ENCODE assay signal across 13 mouse cellular contexts in the genomic region with DNA sequence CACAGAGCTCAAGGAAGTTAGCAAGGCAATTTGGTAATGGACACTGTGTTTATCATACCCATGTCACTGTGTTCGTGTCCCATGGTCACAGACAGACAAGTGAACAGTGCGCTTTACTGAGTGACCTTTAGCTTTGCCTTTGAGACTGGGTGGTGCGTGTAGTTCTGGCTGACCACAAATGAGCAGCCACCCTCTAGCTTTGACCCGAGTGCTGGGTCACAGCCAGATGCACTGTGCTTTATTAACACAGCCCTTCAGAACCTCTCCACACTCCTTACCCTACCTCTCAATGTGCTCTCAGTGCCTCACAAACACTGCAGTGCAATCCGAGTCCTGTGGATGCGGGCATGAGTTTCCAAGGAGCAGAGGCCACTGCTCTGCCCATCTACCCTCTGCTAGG. TPM values are rescaled to one million over a fixed set of nuclear protein-coding genes. Genes with fewer than 3 reads are reported as not detected.
DNase-seq lines count a peak whose midpoint lies in the region; ATAC-seq lines count a peak whose summit lies in the region.
"Had no signal": no experiment of that assay in that cellular context is flagged by ENCODE, and none has a peak within 500 bp of the region (broad histone marks: within the 10 kb centered on the region; RNA-seq: fewer than 3 reads in every experiment).

No protein-coding gene starts in this region.

- H3K4me1 ChIP-seq in liver, embryonic 13.5 days (replicated peaks): peaks cover 55% of the 10 kb centered on the region
- peaks cover 18% of the 10 kb centered on the region for H3K4me1 ChIP-seq in liver, embryonic 11.5 days (replicated peaks; ENCODE audit: control insufficient read depth, insufficient read depth, low read length)
- H3K4me1 ChIP-seq in stomach, embryonic 16.5 days (ENCODE audit: control insufficient read depth, insufficient read depth, low read length): peaks cover 22% of the 10 kb centered on the region

- H3K4me3 ChIP-seq in liver, embryonic 13.5 days (replicated peaks): no peak overlapping the region
- no peak overlapping the region for H3K4me3 ChIP-seq in liver, embryonic 11.5 days (ENCODE audit: low read depth, low read length)
- no peak overlapping the region for H3K4me3 ChIP-seq in stomach, embryonic 16.5 days (replicated peaks; ENCODE audit: low read length)
- H3K4me3 ChIP-seq: embryonic facial prominence, embryonic 13.5 days had no signal

- H3K27ac ChIP-seq in liver, embryonic 13.5 days: no peak overlapping the region
- no peak overlapping the region for H3K27ac ChIP-seq in liver, embryonic 11.5 days (ENCODE audit: low read depth, low read length)
- peak overlapping the region; percentile 51 for H3K27ac ChIP-seq in stomach, embryonic 16.5 days (ENCODE audit: low read length)
- H3K27ac ChIP-seq: embryonic facial prominence, embryonic 13.5 days; liver, embryonic 14.5 days had no signal

- WGBS in liver, embryonic 13.5 days (ENCODE audit: insufficient replicate concordance): 73% methylated on average over 6 of the region's 6 CpGs
- 86% methylated on average over 6 of the region's 6 CpGs for WGBS in liver, embryonic 11.5 days
- 82% methylated on average over 6 of the region's 6 CpGs for WGBS in stomach, embryonic 16.5 days

- no peak overlapping the region for H3K4me2 ChIP-seq in liver, embryonic 13.5 days
- no peak overlapping the region for H3K4me2 ChIP-seq in liver, embryonic 11.5 days
- H3K4me2 ChIP-seq in stomach, embryonic 16.5 days (ENCODE audit: low read depth, low read length): no peak overlapping the region
- H3K4me2 ChIP-seq: embryonic facial prominence, embryonic 13.5 days had no signal

- peak; percentile 45; the same call in 1 of the 2 replicates for ATAC-seq in liver, embryonic 13.5 days (ENCODE audit: low read depth)
- no peak for ATAC-seq in liver, embryonic 11.5 days (replicated peaks; ENCODE audit: low FRiP score)
- ATAC-seq in stomach, embryonic 16.5 days (ENCODE audit: insufficient read depth, low FRiP score): no peak

- H3K9me3 ChIP-seq in liver, embryonic 13.5 days (replicated peaks): no peaks in the 10 kb centered on the region
- H3K9me3 ChIP-seq in liver, embryonic 11.5 days (ENCODE audit: control insufficient read depth, low read length): no peaks in the 10 kb centered on the region
- H3K9me3 ChIP-seq in stomach, embryonic 16.5 days (replicated peaks; ENCODE audit: control insufficient read depth, low read length): no peaks in the 10 kb centered on the region
- H3K9me3 ChIP-seq: embryonic facial prominence, embryonic 13.5 days; G1E had no signal

- H3K9ac ChIP-seq in liver, embryonic 13.5 days: no peak overlapping the region
- no peak overlapping the region for H3K9ac ChIP-seq in liver, embryonic 11.5 days (ENCODE audit: low read depth, low read length)
- H3K9ac ChIP-seq in stomach, embryonic 16.5 days (ENCODE audit: low read length): no peak overlapping the region
- H3K9ac ChIP-seq: liver, embryonic 14.5 days had no signal

- H3K27me3 ChIP-seq in liver, embryonic 13.5 days: no peaks in the 10 kb centered on the region
- no peaks in the 10 kb centered on the region for H3K27me3 ChIP-seq in liver, embryonic 11.5 days (replicated peaks; ENCODE audit: control insufficient read depth, insufficient read depth, low read length)
- no peaks in the 10 kb centered on the region for H3K27me3 ChIP-seq in stomach, embryonic 16.5 days (ENCODE audit: control insufficient read depth, insufficient read depth, low read length)
- H3K27me3 ChIP-seq: embryonic facial prominence, embryonic 13.5 days had no signal

- peak; percentile 63 for DNase-seq in adrenal gland, adult 2 months
- DNase-seq in adrenal gland, postnatal 4 days (ENCODE audit: low spot score in 2 of 2): no peak
- no peak for DNase-seq in liver, embryonic 13.5 days
- DNase-seq in liver, embryonic 11.5 days (ENCODE audit: low spot score): no peak
- DNase-seq in kidney, postnatal 4 days: peak; percentile 13 to 26
- DNase-seq in frontal cortex, postnatal 36 days (ENCODE audit: low spot score in 2 of 2): no peak
- no peak for DNase-seq in layer of hippocampus, postnatal 25 days (ENCODE audit: extremely low spot score in 1 of 2, low spot score in 1 of 2)
- DNase-seq: cerebellum, adult 9-11 months; thymus, postnatal 14 days had no signal

- peaks cover 28% of the 10 kb centered on the region for H3K36me3 ChIP-seq in liver, embryonic 13.5 days
- H3K36me3 ChIP-seq in liver, embryonic 11.5 days (ENCODE audit: control insufficient read depth, insufficient read depth, low read length): no peaks in the 10 kb centered on the region; the same call in 1 of the 2 replicates
- H3K36me3 ChIP-seq in stomach, embryonic 16.5 days (ENCODE audit: control insufficient read depth, insufficient read depth, low read length): peaks cover 3% of the 10 kb centered on the region; the same call in 1 of the 2 replicates

RNA-seq across cellular contexts. Expression of gene D17Wsu92e, which starts 27.3 kb away (rescaled TPM):
- 100 to 1,000 TPM; 159 to 164 TPM for total RNA-seq in adrenal gland, adult 2 months (2021)
- 113 and 145 TPM in 2 replicates for polyA plus RNA-seq in adrenal gland, adult 2 months (2012; rRNA removed)
- 100 to 1,000 TPM; 127 to 130 TPM for total RNA-seq in adrenal gland, postnatal 4 days (2021)
- polyA plus RNA-seq in liver, embryonic 13.5 days (2015; fragmentation: Nextera tagmentation; extraction: Ambion mirVana): 13.2 and 13.3 TPM in 2 replicates
- polyA plus RNA-seq in liver, embryonic 11.5 days (2014; fragmentation: Nextera tagmentation; extraction: Ambion mirVana): 19.2 and 22.7 TPM in 2 replicates
- polyA plus RNA-seq in stomach, embryonic 16.5 days (2015; fragmentation: Nextera tagmentation; extraction: Ambion mirVana): 21.2 and 23.3 TPM in 2 replicates
- total RNA-seq in layer of hippocampus, postnatal 25 days (2021): 100 to 1,000 TPM; 173 to 183 TPM

RNA-seq across cellular contexts. Expression of gene Snrpc, which starts 44.8 kb away (rescaled TPM):
- total RNA-seq in adrenal gland, adult 2 months (2021): 10 to 100 TPM; 74.5 to 79.8 TPM
- polyA plus RNA-seq in adrenal gland, adult 2 months (2012; rRNA removed): 180 and 188 TPM in 2 replicates
- 100 to 1,000 TPM; 115 to 124 TPM for total RNA-seq in adrenal gland, postnatal 4 days (2021)
- 182 and 183 TPM in 2 replicates for polyA plus RNA-seq in liver, embryonic 13.5 days (2015; fragmentation: Nextera tagmentation; extraction: Ambion mirVana)
- 305 and 315 TPM in 2 replicates for polyA plus RNA-seq in liver, embryonic 11.5 days (2014; fragmentation: Nextera tagmentation; extraction: Ambion mirVana)
- 228 and 245 TPM in 2 replicates for polyA plus RNA-seq in stomach, embryonic 16.5 days (2015; fragmentation: Nextera tagmentation; extraction: Ambion mirVana)
- total RNA-seq in layer of hippocampus, postnatal 25 days (2021): 10 to 100 TPM; 61.5 TPM

Comparison
In these comparisons a context has a peak if more than half of its experiments do, and no peak if none do; other contexts are left out.
1. DNase-seq: peak in adrenal gland, adult 2 months (single experiment) and kidney, postnatal 4 days (2 of 2); none in adrenal gland, postnatal 4 days (0 of 2), liver, embryonic 13.5 days (single experiment), liver, embryonic 11.5 days (single experiment), frontal cortex, postnatal 36 days (0 of 2) and layer of hippocampus, postnatal 25 days (0 of 2).